Comparison of ENCODE assay signal across 33 mouse cellular contexts in the genomic region with DNA sequence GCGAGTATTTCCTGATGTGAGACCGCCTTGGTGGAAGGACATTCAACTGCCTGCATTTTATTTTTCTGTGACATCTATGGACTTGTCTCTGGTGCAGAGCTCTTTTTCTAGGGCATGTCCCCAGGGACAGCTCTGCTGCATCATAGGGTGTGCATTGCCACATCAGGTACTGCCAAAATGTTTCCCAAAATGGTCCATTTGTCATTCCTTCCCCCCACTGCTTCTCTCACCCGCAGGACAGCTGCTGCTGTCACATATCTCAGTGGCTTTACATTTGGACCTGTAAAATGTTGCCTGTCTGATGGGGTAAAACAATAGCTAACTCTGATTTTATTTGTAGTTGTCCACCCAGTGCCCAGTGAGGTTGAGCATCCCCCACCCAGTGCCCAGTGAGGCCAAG. TPM values are rescaled to one million over a fixed set of nuclear protein-coding genes. Genes with fewer than 3 reads are reported as not detected.
DNase-seq lines count a peak whose midpoint lies in the region; ATAC-seq and TF ChIP-seq lines count a peak whose summit lies in the region.
"Had no signal": no experiment of that assay in that cellular context is flagged by ENCODE, and none has a peak within 500 bp of the region (broad histone marks: within the 10 kb centered on the region; RNA-seq: fewer than 3 reads in every experiment).

No protein-coding gene starts in this region.

- peaks cover 22% of the 10 kb centered on the region for H3K36me3 ChIP-seq in embryonic facial prominence, embryonic 14.5 days (ENCODE audit: control insufficient read depth, insufficient read depth, low read length)
- peaks cover 33% of the 10 kb centered on the region for H3K36me3 ChIP-seq in embryonic facial prominence, embryonic 10.5 days (replicated peaks)
- H3K36me3 ChIP-seq in forebrain, embryonic 12.5 days (replicated peaks) = peaks cover 35% of the 10 kb centered on the region

- 83% methylated on average over 3 of the region's 3 CpGs for WGBS in embryonic facial prominence, embryonic 14.5 days
- WGBS in embryonic facial prominence, embryonic 10.5 days = 90% methylated on average over 3 of the region's 3 CpGs
- WGBS in forebrain, embryonic 12.5 days = 95% methylated on average over 3 of the region's 3 CpGs

- DNase-seq in embryonic facial prominence, embryonic 14.5 days (ENCODE audit: low spot score) = peak; percentile 3
- DNase-seq in embryonic facial prominence, embryonic 10.5 days (ENCODE audit: low spot score) = no peak
- DNase-seq in gastrocnemius, adult 2 months = peak; percentile 49
- no peak for DNase-seq in gastrocnemius, postnatal 25 days
- peak; percentile 17 to 21 for DNase-seq in left cerebral cortex, postnatal 36 days (ENCODE audit: low spot score in 2 of 2)
- no peak for DNase-seq in left cerebral cortex, adult 11 months (ENCODE audit: low spot score)
- peak; percentile 18 for DNase-seq in telencephalon, adult 2 months (ENCODE audit: low read depth, low spot score)
- DNase-seq: adrenal gland, adult 8-10 months; cerebellum, adult 9-10 months; cerebellum, postnatal 36 days; forebrain, postnatal 0 days; heart, postnatal 36 days; kidney, adult 2 months; kidney, postnatal 4 days; left cerebral cortex, postnatal 4 days; liver, postnatal 0 days; lung, postnatal 4 days; thymus, adult 2 months; thymus, postnatal 36 days had no signal

- no peak overlapping the region for H3K27ac ChIP-seq in embryonic facial prominence, embryonic 14.5 days (replicated peaks; ENCODE audit: low read depth, low read length)
- H3K27ac ChIP-seq in embryonic facial prominence, embryonic 10.5 days (replicated peaks) = no peak overlapping the region
- no peak overlapping the region; the same call in 1 of the 2 replicates for H3K27ac ChIP-seq in gastrocnemius, adult 2 months
- H3K27ac ChIP-seq in forebrain, embryonic 12.5 days = no peak overlapping the region
- H3K27ac ChIP-seq: embryonic facial prominence, embryonic 12.5 days; hindbrain, embryonic 12.5 days; hindbrain, postnatal 0 days; intestine, embryonic 15.5 days; kidney, postnatal 0 days; liver, embryonic 12.5 days; midbrain, embryonic 12.5 days; neural tube, embryonic 13.5 days; stomach, embryonic 15.5 days had no signal

- H3K4me1 ChIP-seq in embryonic facial prominence, embryonic 14.5 days (ENCODE audit: control insufficient read depth, insufficient read depth, low read length) = no peaks in the 10 kb centered on the region
- H3K4me1 ChIP-seq in embryonic facial prominence, embryonic 10.5 days = no peaks in the 10 kb centered on the region
- no peaks in the 10 kb centered on the region; the same call in 1 of the 2 replicates for H3K4me1 ChIP-seq in forebrain, embryonic 12.5 days
- H3K4me1 ChIP-seq: embryonic facial prominence, embryonic 12.5 days; hindbrain, embryonic 12.5 days; intestine, embryonic 15.5 days; midbrain, embryonic 12.5 days; neural tube, embryonic 13.5 days; stomach, embryonic 15.5 days had no signal

- H3K4me3 ChIP-seq in embryonic facial prominence, embryonic 14.5 days (ENCODE audit: low read depth, low read length) = no peak overlapping the region
- H3K4me3 ChIP-seq in embryonic facial prominence, embryonic 10.5 days = no peak overlapping the region
- no peak overlapping the region for H3K4me3 ChIP-seq in gastrocnemius, adult 2 months
- no peak overlapping the region for H3K4me3 ChIP-seq in forebrain, embryonic 12.5 days (replicated peaks)
- H3K4me3 ChIP-seq: embryonic facial prominence, embryonic 12.5 days; hindbrain, embryonic 12.5 days; intestine, embryonic 15.5 days; liver, embryonic 12.5 days; midbrain, embryonic 12.5 days; neural tube, embryonic 13.5 days; stomach, embryonic 15.5 days had no signal

- H3K9ac ChIP-seq in embryonic facial prominence, embryonic 14.5 days (ENCODE audit: low read depth, low read length) = no peak overlapping the region
- no peak overlapping the region for H3K9ac ChIP-seq in forebrain, embryonic 12.5 days
- H3K9ac ChIP-seq: embryonic facial prominence, embryonic 12.5 days; forebrain, postnatal 0 days; hindbrain, embryonic 12.5 days; intestine, embryonic 15.5 days; liver, embryonic 12.5 days; liver, postnatal 0 days; midbrain, embryonic 12.5 days; neural tube, embryonic 13.5 days; stomach, embryonic 15.5 days had no signal

- ATAC-seq in embryonic facial prominence, embryonic 14.5 days (ENCODE audit: low read depth) = no peak
- no peak for ATAC-seq in forebrain, embryonic 12.5 days (ENCODE audit: low FRiP score)
- ATAC-seq: forebrain, postnatal 0 days; hindbrain, postnatal 0 days; intestine, embryonic 15.5 days; liver, embryonic 12.5 days; liver, postnatal 0 days had no signal

- no peaks in the 10 kb centered on the region for H3K9me3 ChIP-seq in embryonic facial prominence, embryonic 14.5 days (ENCODE audit: control insufficient read depth, low read length)
- H3K9me3 ChIP-seq in embryonic facial prominence, embryonic 10.5 days = no peaks in the 10 kb centered on the region
- H3K9me3 ChIP-seq in forebrain, embryonic 12.5 days = no peaks in the 10 kb centered on the region
- H3K9me3 ChIP-seq: embryonic facial prominence, embryonic 12.5 days; G1E; hindbrain, embryonic 12.5 days; intestine, embryonic 15.5 days; liver, embryonic 12.5 days; megakaryocyte, embryonic 14.5 days; midbrain, embryonic 12.5 days; neural tube, embryonic 13.5 days; stomach, embryonic 15.5 days had no signal

- intact Hi-C loops in gastrocnemius, adult 2 months (cut with DNase I) = no loop called here
- intact Hi-C loops in left cerebral cortex, postnatal 36 days (cut with DNase I) = no loop called here

- no peak overlapping the region for H3K4me2 ChIP-seq in embryonic facial prominence, embryonic 14.5 days (ENCODE audit: low read depth, low read length)
- no peak overlapping the region for H3K4me2 ChIP-seq in forebrain, embryonic 12.5 days
- H3K4me2 ChIP-seq: embryonic facial prominence, embryonic 12.5 days; hindbrain, embryonic 12.5 days; intestine, embryonic 15.5 days; liver, embryonic 12.5 days; midbrain, embryonic 12.5 days; neural tube, embryonic 13.5 days; stomach, embryonic 15.5 days had no signal

- no peaks in the 10 kb centered on the region for H3K27me3 ChIP-seq in embryonic facial prominence, embryonic 14.5 days (replicated peaks; ENCODE audit: control insufficient read depth, insufficient read depth, low read length)
- no peaks in the 10 kb centered on the region for H3K27me3 ChIP-seq in embryonic facial prominence, embryonic 10.5 days (replicated peaks; ENCODE audit: low read depth, poor library complexity, severe bottlenecking)
- no peaks in the 10 kb centered on the region for H3K27me3 ChIP-seq in forebrain, embryonic 12.5 days
- H3K27me3 ChIP-seq: embryonic facial prominence, embryonic 12.5 days; hindbrain, embryonic 12.5 days; intestine, embryonic 15.5 days; liver, embryonic 12.5 days; midbrain, embryonic 12.5 days; neural tube, embryonic 13.5 days; stomach, embryonic 15.5 days had no signal

- TF ChIP-seq CTCF in gastrocnemius, adult 2 months (IDR thresholded peaks at IDR 0.05) = no peak

RNA-seq across cellular contexts. Expression of a gene that starts 28.3 kb away (rescaled TPM):
- 12.4 and 15.7 TPM in 2 replicates for polyA plus RNA-seq in embryonic facial prominence, embryonic 14.5 days (2014; fragmentation: Nextera tagmentation; extraction: Ambion mirVana)
- 34.1 and 37.3 TPM in 2 replicates for polyA plus RNA-seq in embryonic facial prominence, embryonic 10.5 days (2016; fragmentation: Nextera tagmentation; extraction: Ambion mirVana)
- total RNA-seq in gastrocnemius, adult 2 months (2021) = 1 to 10 TPM; 1.4 to 2.0 TPM
- 1 to 10 TPM; 1.2 to 2.5 TPM for total RNA-seq in gastrocnemius, postnatal 25 days (2021)
- total RNA-seq in left cerebral cortex, postnatal 36 days (2021) = 10 to 100 TPM; 15.5 to 24.2 TPM
- polyA plus RNA-seq in forebrain, embryonic 12.5 days (2016; fragmentation: Nextera tagmentation; extraction: Ambion mirVana) = 49.0 and 52.6 TPM in 2 replicates

RNA-seq across cellular contexts. Expression of a gene that starts 28.5 kb away (rescaled TPM):
- polyA plus RNA-seq in embryonic facial prominence, embryonic 14.5 days (2014; fragmentation: Nextera tagmentation; extraction: Ambion mirVana) = 147 and 164 TPM in 2 replicates
- 152 and 159 TPM in 2 replicates for polyA plus RNA-seq in embryonic facial prominence, embryonic 10.5 days (2016; fragmentation: Nextera tagmentation; extraction: Ambion mirVana)
- total RNA-seq in gastrocnemius, adult 2 months (2021) = 10 to 100 TPM; 37.7 to 46.4 TPM
- total RNA-seq in gastrocnemius, postnatal 25 days (2021) = 10 to 100 TPM; 39.6 to 48.3 TPM
- total RNA-seq in left cerebral cortex, postnatal 36 days (2021) = 10 to 100 TPM; 50.9 to 59.8 TPM
- polyA plus RNA-seq in forebrain, embryonic 12.5 days (2016; fragmentation: Nextera tagmentation; extraction: Ambion mirVana) = 185 and 192 TPM in 2 replicates

RNA-seq across cellular contexts. Expression of a gene that starts 30.8 kb away (rescaled TPM):
- 1.7 and 2.0 TPM in 2 replicates for polyA plus RNA-seq in embryonic facial prominence, embryonic 14.5 days (2014; fragmentation: Nextera tagmentation; extraction: Ambion mirVana)
- 0.75 and 1.1 TPM in 2 replicates for polyA plus RNA-seq in embryonic facial prominence, embryonic 10.5 days (2016; fragmentation: Nextera tagmentation; extraction: Ambion mirVana)
- not detected for total RNA-seq in gastrocnemius, adult 2 months (2021)
- total RNA-seq in gastrocnemius, postnatal 25 days (2021) = under 1 TPM in 1 of 2 experiments, not detected in 1; 0.13 TPM
- total RNA-seq in left cerebral cortex, postnatal 36 days (2021) = 10 to 100 TPM; 72.6 to 78.9 TPM
- polyA plus RNA-seq in forebrain, embryonic 12.5 days (2016; fragmentation: Nextera tagmentation; extraction: Ambion mirVana) = 5.1 and 5.5 TPM in 2 replicates

RNA-seq across cellular contexts. Expression of a gene that starts 45.0 kb away (rescaled TPM):
- polyA plus RNA-seq in embryonic facial prominence, embryonic 14.5 days (2014; fragmentation: Nextera tagmentation; extraction: Ambion mirVana) = 15.6 and 17.1 TPM in 2 replicates
- 18.7 and 18.8 TPM in 2 replicates for polyA plus RNA-seq in embryonic facial prominence, embryonic 10.5 days (2016; fragmentation: Nextera tagmentation; extraction: Ambion mirVana)
- total RNA-seq in gastrocnemius, adult 2 months (2021) = not detected
- under 1 TPM in 1 of 2 experiments, not detected in 1; 0.35 TPM for total RNA-seq in gastrocnemius, postnatal 25 days (2021)
- total RNA-seq in left cerebral cortex, postnatal 36 days (2021) = 100 to 1,000 TPM; 150 to 171 TPM
- polyA plus RNA-seq in forebrain, embryonic 12.5 days (2016; fragmentation: Nextera tagmentation; extraction: Ambion mirVana) = 44.8 and 46.3 TPM in 2 replicates
- polyA plus RNA-seq: G1E had no signal

RNA-seq across cellular contexts. Expression of a gene that starts 58.5 kb away (rescaled TPM):
- 0.15 and 0.33 TPM in 2 replicates for polyA plus RNA-seq in embryonic facial prominence, embryonic 14.5 days (2014; fragmentation: Nextera tagmentation; extraction: Ambion mirVana)
- not detected in 2 replicates for polyA plus RNA-seq in embryonic facial prominence, embryonic 10.5 days (2016; fragmentation: Nextera tagmentation; extraction: Ambion mirVana)
- total RNA-seq in gastrocnemius, adult 2 months (2021) = not detected
- not detected for total RNA-seq in gastrocnemius, postnatal 25 days (2021)
- 1 to 10 TPM in 1 of 2 experiments, under 1 TPM in 1; 0.84 to 1.2 TPM for total RNA-seq in left cerebral cortex, postnatal 36 days (2021)
- polyA plus RNA-seq in forebrain, embryonic 12.5 days (2016; fragmentation: Nextera tagmentation; extraction: Ambion mirVana) = 0.17 and 0.19 TPM in 2 replicates
- total RNA-seq: adrenal gland, adult 8-10 months; adrenal gland, postnatal 4 days; gastrocnemius, postnatal 4 days had no signal
- polyA plus RNA-seq: G1E; liver, embryonic 12.5 days; liver, postnatal 0 days had no signal

Comparison
In these comparisons a context has a peak if more than half of its experiments do, and no peak if none do; other contexts are left out.
1. DNase-seq: peak in embryonic facial prominence, embryonic 14.5 days (single experiment), gastrocnemius, adult 2 months (single experiment), left cerebral cortex, postnatal 36 days (2 of 2) and telencephalon, adult 2 months (single experiment); none in embryonic facial prominence, embryonic 10.5 days (single experiment), gastrocnemius, postnatal 25 days (single experiment) and left cerebral cortex, adult 11 months (single experiment).
2. RNA of a gene that starts 28.3 kb away (total RNA-seq): 15.5 to 24.2 TPM in left cerebral cortex, postnatal 36 days; 1.2 to 2.5 TPM in gastrocnemius, postnatal 25 days and 1.4 to 2.0 TPM in gastrocnemius, adult 2 months; every median in the first group is over 4 times any median in the second.
3. RNA of a gene that starts 30.8 kb away (total RNA-seq): 72.6 to 78.9 TPM in left cerebral cortex, postnatal 36 days; 0.13 TPM in gastrocnemius, postnatal 25 days and not detected in gastrocnemius, adult 2 months; every median in the first group is over 10 times any median in the second.